Mouse (Mus musculus) forebrain, embryonic 10.5 days (tissue): ENCODE measurements around the gene 9330182L06Rik. TPM values are rescaled to one million over a fixed set of nuclear protein-coding genes. Genes with fewer than 3 reads are reported as not detected.

Experiments
- DNase-seq: peaks from one replicate; pipeline ENCODE4 v3.0.0-alpha.2; 2017; ENCODE audit warnings: low spot score; ENCODE audit errors: extremely low spot score
- H3K27ac ChIP-seq: fragments of 300-500 bp; sonication (generic); 2 replicates; pipeline ENCODE4 v1.5.1; 2016; ENCODE audit warnings: mild to moderate bottlenecking
- H3K27me3 ChIP-seq: fragments of 300-500 bp; sonication (generic); 2 replicates; pipeline ENCODE4 v1.6.1; 2016; ENCODE audit warnings: mild to moderate bottlenecking; ENCODE audit not compliant: poor library complexity, severe bottlenecking
- H3K36me3 ChIP-seq: fragments of 300-500 bp; sonication (generic); replicated peaks from 2 replicates; pipeline ENCODE4 v1.6.1; 2016; ENCODE audit warnings: mild to moderate bottlenecking, moderate library complexity
- H3K4me1 ChIP-seq: fragments of 300-500 bp; sonication (generic); 2 replicates; pipeline ENCODE4 v1.6.1; 2016
- H3K4me3 ChIP-seq: fragments of 300-500 bp; sonication (generic); 2 replicates; pipeline ENCODE4 v1.5.1; 2016; ENCODE audit warnings: mild to moderate bottlenecking, moderate library complexity
- H3K9me3 ChIP-seq: fragments of 300-500 bp; sonication (generic); 2 replicates; pipeline ENCODE4 v1.6.1; 2016; ENCODE audit warnings: mild to moderate bottlenecking, moderate library complexity
- WGBS: fragments of 180-500 bp; shearing (Covaris S2); methylation state at CpG from one replicate; pipeline ENCODE4 v1.1.7; 2016; 5-methylcytosine and 5-hydroxymethylcytosine counted together
- polyA plus RNA-seq: library from polyadenylated mRNA; unstranded; fragments of >200 nt; fragmentation: Nextera tagmentation; extraction: Ambion mirVana; gene quantifications from 2 replicates; pipeline ENCODE4 v1.2.1, GENCODE M21; 2016

The 9330182L06Rik gene
- polyA plus RNA-seq, 1 experiment from 2014 or later, result 2.1 TPM

DNA sequence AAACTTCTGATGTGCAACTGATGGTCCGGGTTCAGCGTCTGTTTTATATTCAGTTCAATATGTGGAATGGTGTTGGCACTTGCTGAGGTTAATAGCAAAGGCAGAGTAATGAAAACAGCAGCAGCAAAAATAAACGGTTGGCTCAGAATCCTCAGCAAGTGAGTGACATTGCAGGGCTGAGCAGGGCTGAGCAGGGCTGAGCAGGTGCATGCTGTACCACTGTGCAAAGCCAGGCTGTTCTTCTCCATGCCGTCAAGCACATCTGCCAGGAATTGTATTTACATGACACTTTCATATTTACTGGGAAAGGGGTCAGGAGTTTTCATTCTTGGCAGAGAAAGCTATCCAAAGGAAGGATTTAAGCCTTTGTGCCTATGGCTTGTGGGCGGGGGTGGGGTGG lies 78.7 kb downstream of the 9330182L06Rik start:
- Histone ChIP-seq H3K9me3 (no peaks in the 10 kb centered on the region), H3K4me1 (peaks cover 9% of the 10 kb centered on the region), H3K4me3 (no peak overlapping the region), H3K27ac (no peak overlapping the region), H3K27me3 (no peaks in the 10 kb centered on the region), H3K36me3 (no peaks in the 10 kb centered on the region)
- 71% methylated on average over 5 of the region's 5 CpGs for WGBS
- no peak for DNase-seq

DNA sequence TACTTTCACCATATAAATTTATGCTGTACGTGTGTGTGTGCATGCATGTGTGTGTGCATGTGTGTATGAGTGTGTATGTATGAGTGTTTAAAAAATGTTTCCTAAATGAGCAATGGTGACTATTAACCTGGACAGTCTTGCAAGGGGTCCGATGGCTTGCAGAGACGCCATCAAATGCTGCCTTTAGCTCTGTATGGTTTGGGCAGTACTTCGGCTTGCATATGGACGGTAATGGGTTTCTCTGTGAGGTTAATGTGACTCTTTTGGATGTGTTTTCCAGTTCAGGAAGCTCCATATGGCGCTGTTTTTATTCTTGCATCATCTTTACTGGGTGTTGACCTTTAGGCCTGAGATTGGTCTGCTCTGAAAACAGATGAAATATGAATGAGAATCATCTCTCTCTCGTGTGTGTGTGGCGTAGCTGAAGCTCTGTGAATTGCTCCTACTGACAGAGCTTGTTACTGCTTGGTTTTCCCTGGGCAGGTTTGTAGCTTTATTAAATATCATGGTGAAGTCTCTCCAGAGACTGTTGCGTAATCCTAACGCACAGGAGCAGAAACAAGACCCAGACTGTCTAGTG lies 79.2 kb downstream of the 9330182L06Rik start:
- WGBS, result 90% methylated on average over 10 of the region's 10 CpGs
- H3K9me3 ChIP-seq, result no peaks in the 10 kb centered on the region
- H3K4me3 ChIP-seq, result no peak overlapping the region
- H3K36me3 ChIP-seq, result no peaks in the 10 kb centered on the region
- no peak for DNase-seq
- H3K4me1 ChIP-seq, result peaks cover 5% of the 10 kb centered on the region; the same call in 1 of the 2 replicates
- no peaks in the 10 kb centered on the region for H3K27me3 ChIP-seq
- H3K27ac ChIP-seq, result no peak overlapping the region

DNA sequence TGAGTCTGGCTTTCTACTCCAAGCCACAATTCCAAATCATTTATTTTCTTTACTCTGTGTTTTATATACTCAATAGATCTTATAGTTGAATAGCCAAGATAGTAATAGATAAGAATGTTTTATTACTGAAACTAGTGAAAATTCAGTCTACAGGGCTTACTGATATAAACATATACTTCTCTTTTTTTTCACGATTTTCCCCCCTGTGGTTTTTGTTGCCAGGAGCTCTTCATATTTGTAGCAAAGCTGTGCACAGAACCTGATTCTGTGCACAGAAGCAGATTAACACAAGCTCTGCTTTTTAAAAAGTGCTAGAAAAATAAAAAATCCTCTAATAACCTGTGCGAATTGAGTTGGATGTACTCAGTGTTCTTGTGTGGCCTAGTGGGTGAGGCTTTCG lies 79.7 kb downstream of the 9330182L06Rik start:
- no peak overlapping the region for H3K27ac ChIP-seq
- H3K27me3 ChIP-seq, result no peaks in the 10 kb centered on the region
- no peaks in the 10 kb centered on the region for H3K9me3 ChIP-seq
- 92% methylated on average over 3 of the region's 3 CpGs for WGBS
- no peak overlapping the region for H3K4me3 ChIP-seq
- H3K36me3 ChIP-seq, result no peaks in the 10 kb centered on the region
- H3K4me1 ChIP-seq, result peaks cover 5% of the 10 kb centered on the region; the same call in 1 of the 2 replicates
- no peak for DNase-seq

DNA sequence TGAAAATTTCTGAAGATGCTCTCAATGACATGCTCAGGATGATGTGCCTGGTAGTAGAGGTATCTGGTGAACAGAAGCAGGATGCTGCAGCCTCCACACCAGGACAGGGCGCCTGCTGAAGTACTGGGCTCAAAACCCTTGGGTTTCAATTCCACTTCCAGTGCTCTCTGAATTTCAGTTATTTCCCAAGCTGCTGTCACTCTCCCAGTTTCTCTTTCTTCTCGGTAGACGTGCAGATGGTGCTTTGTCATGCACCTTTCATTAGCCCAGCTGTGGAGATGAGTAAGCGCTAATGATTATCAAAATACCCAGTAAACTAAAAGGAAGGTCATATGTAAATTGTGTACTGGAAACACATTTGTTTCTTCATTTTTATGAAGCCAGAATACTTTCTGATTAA lies 80.6 kb downstream of the 9330182L06Rik start:
- Histone ChIP-seq H3K36me3 (no peaks in the 10 kb centered on the region), H3K27me3 (no peaks in the 10 kb centered on the region), H3K9me3 (no peaks in the 10 kb centered on the region), H3K4me1 (peaks cover 5% of the 10 kb centered on the region; the same call in 1 of the 2 replicates), H3K4me3 (no peak overlapping the region), H3K27ac (no peak overlapping the region)
- WGBS, result 78% methylated on average over 4 of the region's 4 CpGs
- DNase-seq, result no peak

DNA sequence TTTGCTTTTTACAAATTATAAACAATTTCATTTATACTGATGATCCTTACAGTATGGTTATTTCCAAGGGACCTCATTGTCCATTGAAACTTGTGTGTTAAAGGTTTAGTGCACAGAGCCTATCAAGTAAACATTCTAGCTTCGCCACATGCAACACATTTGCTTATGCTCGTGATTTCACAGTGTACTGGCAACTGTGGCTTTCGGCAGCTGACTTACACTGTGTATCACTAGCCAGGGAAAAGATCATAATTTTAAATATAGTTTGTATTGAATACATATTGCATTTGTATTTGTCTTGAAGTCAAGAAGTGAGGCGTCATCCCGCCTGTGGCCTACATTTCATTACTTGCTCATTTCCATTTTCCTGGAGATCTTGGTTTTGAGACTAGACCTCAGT lies 86.2 kb downstream of the 9330182L06Rik start:
- Histone ChIP-seq H3K4me1 (no peaks in the 10 kb centered on the region), H3K9me3 (no peaks in the 10 kb centered on the region), H3K27ac (no peak overlapping the region), H3K4me3 (no peak overlapping the region), H3K27me3 (no peaks in the 10 kb centered on the region), H3K36me3 (no peaks in the 10 kb centered on the region)
- no peak for DNase-seq
- WGBS, result 91% methylated on average over 5 of the region's 5 CpGs

DNA sequence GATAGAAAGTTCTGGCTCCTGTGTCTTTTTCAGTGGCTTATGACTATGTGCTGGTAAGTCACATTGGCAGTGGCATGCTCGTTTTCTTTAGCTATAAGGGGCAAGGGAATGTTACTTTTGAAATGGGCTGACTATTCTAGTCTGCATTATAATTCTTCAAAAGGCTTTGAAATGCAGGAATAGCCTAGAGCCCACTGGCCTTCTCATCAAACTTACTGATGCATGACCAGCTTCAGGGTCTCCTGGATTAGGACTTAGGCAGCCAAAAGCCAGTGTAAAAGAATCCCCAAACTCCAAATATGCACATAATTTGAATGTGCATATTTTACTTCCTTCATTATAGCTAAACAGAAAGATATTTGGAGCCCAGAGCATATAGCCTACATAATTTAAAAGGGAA lies 86.7 kb downstream of the 9330182L06Rik start:
- no peak for DNase-seq
- 30% methylated on average over 1 of the region's 1 CpGs for WGBS
- no peaks in the 10 kb centered on the region for H3K27me3 ChIP-seq
- no peak overlapping the region for H3K27ac ChIP-seq
- no peaks in the 10 kb centered on the region for H3K9me3 ChIP-seq
- H3K4me1 ChIP-seq, result no peaks in the 10 kb centered on the region
- H3K4me3 ChIP-seq, result no peak overlapping the region
- no peaks in the 10 kb centered on the region for H3K36me3 ChIP-seq

DNA sequence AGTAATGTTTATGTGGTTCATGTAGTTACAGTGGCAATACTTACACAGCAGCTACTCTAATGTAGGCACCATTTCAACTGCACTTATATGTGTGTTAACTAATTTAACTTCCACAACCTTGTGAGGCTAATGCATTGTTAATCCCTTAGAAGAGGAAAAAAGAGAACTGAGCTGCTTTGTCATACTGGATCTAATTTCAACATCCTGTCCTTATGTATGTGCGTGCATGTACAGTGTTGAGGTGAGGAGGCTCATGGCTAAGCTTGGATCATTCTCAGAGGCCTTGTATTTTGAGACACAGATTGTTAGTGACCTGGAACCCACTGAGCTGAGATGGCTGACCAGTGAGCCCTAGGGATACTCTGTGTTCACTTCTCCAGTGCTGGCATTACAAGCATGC lies 88.3 kb downstream of the 9330182L06Rik start:
- DNase-seq, result no peak
- Histone ChIP-seq H3K4me1 (0 out of 2 replicates have a peak, but pooled peaks cover 3% of the 10 kb centered on the region), H3K36me3 (no peaks in the 10 kb centered on the region), H3K4me3 (no peak overlapping the region), H3K27ac (no peak overlapping the region), H3K27me3 (no peaks in the 10 kb centered on the region), H3K9me3 (no peaks in the 10 kb centered on the region)
- 85% methylated on average over 1 of the region's 1 CpGs for WGBS

DNA sequence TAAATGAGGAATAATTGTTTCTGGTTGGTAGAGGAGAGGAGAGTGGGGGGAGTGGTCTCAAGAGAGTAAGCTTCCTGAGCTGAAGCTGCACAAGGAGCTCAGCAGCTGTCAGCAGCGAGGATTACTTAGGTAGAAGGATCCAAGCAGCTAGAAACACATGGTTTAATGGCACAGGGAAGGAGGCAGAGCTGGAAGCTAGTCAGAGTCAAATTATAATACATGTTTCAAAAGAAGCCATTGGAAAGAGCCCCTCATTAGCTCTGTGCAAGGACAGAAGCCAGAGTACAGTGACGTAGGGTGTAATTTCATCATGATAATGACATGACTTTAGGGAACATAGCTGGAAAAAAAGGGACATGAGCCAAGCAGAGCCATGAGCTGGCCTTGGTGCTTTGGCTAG lies 92.2 kb downstream of the 9330182L06Rik start:
- H3K9me3 ChIP-seq, result no peaks in the 10 kb centered on the region
- 0 out of 2 replicates have a peak, but pooled peaks cover 3% of the 10 kb centered on the region for H3K4me1 ChIP-seq
- no peaks in the 10 kb centered on the region for H3K36me3 ChIP-seq
- no peaks in the 10 kb centered on the region for H3K27me3 ChIP-seq
- DNase-seq, result no peak
- no peak overlapping the region for H3K27ac ChIP-seq
- H3K4me3 ChIP-seq, result no peak overlapping the region
- 58% methylated on average over 2 of the region's 2 CpGs for WGBS

DNA sequence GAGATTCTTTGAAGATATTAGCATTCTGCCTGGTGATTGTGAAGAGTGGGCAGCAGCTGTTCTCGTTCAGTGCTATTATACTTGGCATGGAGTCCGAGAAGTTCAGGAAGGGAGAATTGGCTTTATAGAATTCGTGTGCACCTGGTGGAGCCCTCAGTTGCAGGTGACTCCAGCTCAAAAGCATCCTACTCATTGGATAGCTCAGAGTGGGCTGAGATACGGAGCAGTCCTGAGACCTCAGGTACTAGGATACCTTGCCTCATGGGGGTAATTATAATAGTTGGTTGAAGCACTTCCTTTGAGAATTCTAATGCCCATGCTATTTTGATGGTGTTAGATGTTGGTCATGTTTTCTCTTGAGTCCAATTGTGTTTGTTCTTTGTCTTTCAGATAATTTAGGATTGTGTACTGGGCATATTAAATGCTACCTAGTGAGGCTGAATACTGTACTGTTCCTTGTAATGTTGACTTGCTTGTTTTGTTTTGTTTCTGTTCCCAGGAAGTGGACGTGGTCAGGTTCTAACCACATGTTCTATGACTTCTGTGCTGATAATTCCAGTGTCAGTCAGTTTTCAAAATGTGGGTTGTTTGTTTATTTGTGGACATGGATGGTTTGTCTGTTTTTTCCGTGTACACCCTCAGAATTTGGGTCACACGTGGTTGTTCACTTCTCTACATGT lies 96.2 kb downstream of the 9330182L06Rik start:
- no peak overlapping the region for H3K4me3 ChIP-seq
- WGBS, result 86% methylated on average over 7 of the region's 7 CpGs

DNA sequence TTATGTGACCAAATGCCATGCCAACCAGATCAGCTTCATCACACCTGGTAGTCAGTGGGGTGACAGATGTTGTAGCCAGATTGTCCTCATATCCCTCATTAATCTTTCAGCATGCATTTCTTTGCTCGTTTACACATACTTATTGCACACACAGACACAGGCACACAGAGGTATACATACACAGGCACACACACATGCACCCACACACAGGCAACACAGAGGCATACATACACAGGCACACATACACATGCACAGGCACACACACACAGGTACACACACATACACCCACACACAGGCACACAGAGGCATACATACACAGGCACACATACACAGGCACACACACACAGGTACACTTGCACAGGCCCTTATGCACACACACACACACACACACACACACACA lies 99.0 kb downstream of the 9330182L06Rik start:
- Histone ChIP-seq H3K27ac (no peak overlapping the region), H3K27me3 (no peaks in the 10 kb centered on the region), H3K36me3 (no peaks in the 10 kb centered on the region), H3K4me3 (no peak overlapping the region), H3K9me3 (no peaks in the 10 kb centered on the region), H3K4me1 (0 out of 2 replicates have a peak, but pooled peaks cover 3% of the 10 kb centered on the region)
- no peak for DNase-seq
- WGBS, result 80% methylated on average over 1 of the region's 1 CpGs

More for the DNA sequence above, 96.2 kb downstream of the 9330182L06Rik start:
- no peak overlapping the region for H3K27ac ChIP-seq
- 0 out of 2 replicates have a peak, but pooled peaks cover 3% of the 10 kb centered on the region for H3K4me1 ChIP-seq
- H3K27me3 ChIP-seq, result no peaks in the 10 kb centered on the region
- H3K9me3 ChIP-seq, result no peaks in the 10 kb centered on the region
- no peaks in the 10 kb centered on the region for H3K36me3 ChIP-seq
- DNase-seq, result no peak

DNA sequence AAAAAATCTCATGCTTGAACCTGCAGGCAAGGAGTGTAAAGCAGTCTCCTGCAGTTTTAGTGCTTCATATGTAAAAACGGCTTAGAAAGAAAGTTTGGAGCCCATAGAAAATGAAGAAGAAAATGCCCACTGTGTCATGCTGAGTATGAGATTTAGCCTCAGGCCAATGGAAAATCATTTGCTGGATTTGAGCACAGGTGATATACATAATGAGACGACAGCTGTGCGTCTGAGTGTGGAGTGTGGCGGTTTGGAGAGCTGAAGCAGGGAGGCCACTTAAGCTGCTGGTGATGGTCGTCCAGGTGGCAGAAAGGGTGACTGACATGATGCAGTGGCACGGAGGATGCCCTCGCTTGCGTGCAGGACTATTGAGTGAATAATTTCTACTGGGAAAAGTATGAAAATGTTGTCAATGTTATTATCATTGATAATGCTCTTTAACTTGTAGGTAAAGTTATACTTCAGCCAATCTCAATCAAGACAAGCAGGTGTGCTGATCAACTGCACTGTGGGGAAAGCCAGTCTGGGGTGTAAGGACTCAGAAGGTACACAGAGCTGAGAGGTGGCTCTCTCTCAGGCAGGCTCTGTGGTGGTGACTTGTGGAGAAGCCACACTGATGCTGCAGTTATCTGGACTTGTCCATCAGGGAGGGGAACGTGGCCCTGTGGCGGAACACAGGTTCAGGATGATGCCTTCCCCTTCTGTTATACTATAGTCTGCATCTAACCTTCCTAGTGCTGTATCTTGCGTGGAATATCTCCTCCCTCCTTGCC lies 102.2 kb downstream of the 9330182L06Rik start:
- no peak for DNase-seq
- H3K4me1 ChIP-seq, result 0 out of 2 replicates have a peak, but pooled peaks cover 3% of the 10 kb centered on the region

DNA sequence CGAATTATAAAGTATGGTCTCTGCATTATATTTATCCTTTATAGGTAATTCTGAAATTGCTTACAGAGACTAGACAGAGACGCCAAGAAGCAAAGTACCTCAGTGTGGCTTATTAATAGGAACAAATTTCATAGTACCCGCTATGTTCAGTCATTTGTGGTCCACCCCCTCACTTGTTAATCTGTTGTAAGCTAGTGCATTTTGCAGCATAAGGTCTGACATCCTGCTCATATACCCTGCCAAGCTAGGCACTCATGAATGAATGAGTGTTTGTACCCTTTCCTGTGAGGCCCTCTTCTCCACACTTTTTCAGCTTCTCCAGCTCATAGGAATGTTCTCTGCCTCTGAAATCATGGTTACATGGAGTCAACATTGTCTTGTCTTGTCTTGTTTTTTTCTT lies 105.2 kb downstream of the 9330182L06Rik start:
- H3K27ac ChIP-seq, result no peak overlapping the region
- H3K9me3 ChIP-seq, result no peaks in the 10 kb centered on the region
- no peak overlapping the region for H3K4me3 ChIP-seq
- H3K4me1 ChIP-seq, result 0 out of 2 replicates have a peak, but pooled peaks cover 3% of the 10 kb centered on the region
- DNase-seq, result no peak
- H3K36me3 ChIP-seq, result no peaks in the 10 kb centered on the region
- 91% methylated on average over 3 of the region's 3 CpGs for WGBS
- H3K27me3 ChIP-seq, result no peaks in the 10 kb centered on the region

More for the DNA sequence above, 102.2 kb downstream of the 9330182L06Rik start:
- WGBS, result 66% methylated on average over 11 of the region's 11 CpGs
- no peak overlapping the region for H3K4me3 ChIP-seq
- no peaks in the 10 kb centered on the region for H3K36me3 ChIP-seq
- H3K27me3 ChIP-seq, result no peaks in the 10 kb centered on the region
- H3K27ac ChIP-seq, result no peak overlapping the region
- no peaks in the 10 kb centered on the region for H3K9me3 ChIP-seq

DNA sequence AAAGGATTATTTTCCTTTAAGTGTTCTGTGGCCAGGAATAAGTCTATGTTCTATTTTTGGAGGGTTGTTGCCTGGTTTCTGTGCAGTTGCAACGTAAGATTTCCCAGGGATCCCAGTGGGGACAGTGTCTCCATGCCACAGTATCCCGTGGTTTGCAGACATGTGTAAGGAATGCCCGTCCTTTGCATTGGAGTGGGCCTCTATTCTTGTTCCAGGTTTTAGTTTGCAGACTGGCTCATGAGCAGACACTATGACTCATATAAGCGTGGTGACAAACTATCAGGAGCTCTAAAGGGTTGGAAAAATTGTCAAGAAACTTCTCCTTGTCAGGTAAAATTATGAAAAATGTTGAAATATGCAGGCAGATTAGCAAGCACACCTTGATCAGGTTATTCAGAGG lies 107.4 kb downstream of the 9330182L06Rik start:
- WGBS, result 86% methylated on average over 4 of the region's 4 CpGs
- no peak overlapping the region for H3K27ac ChIP-seq
- no peaks in the 10 kb centered on the region for H3K4me1 ChIP-seq
- no peaks in the 10 kb centered on the region for H3K27me3 ChIP-seq
- no peak for DNase-seq
- no peaks in the 10 kb centered on the region for H3K9me3 ChIP-seq
- no peak overlapping the region for H3K4me3 ChIP-seq
- H3K36me3 ChIP-seq, result no peaks in the 10 kb centered on the region
